Mouse (Mus musculus) thymus, postnatal 14 days (tissue): Measurements from ENCODE around the gene Gm4847.

Experiments
- DNase-seq: peaks from one replicate; pipeline ENCODE4 v3.0.0; 2021

The Gm4847 gene

DNA sequence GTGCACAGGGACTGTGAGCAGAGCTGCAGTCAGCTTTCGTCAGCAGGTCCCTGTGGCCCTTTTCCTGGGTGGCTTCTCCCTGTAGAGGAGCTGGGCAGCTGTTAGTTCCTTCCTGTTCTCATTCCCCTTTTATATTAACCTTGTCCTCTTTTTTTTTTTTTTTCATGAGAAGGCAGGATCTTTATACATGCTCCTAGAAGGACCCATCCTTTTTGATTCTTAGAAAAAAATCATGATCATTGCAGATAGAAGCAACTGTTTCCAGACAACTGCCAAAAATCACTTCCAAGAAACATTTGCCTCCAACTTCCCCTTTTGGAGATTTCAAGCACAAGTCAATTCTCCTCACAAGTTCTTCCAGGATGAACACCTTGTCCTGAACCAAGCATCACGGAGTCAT, at the start of gene Gm4847:
Gene Gm4847 (minus strand): TSS at position 101 of the 400 bp plus-strand sequence.
- no peak for DNase-seq

DNA sequence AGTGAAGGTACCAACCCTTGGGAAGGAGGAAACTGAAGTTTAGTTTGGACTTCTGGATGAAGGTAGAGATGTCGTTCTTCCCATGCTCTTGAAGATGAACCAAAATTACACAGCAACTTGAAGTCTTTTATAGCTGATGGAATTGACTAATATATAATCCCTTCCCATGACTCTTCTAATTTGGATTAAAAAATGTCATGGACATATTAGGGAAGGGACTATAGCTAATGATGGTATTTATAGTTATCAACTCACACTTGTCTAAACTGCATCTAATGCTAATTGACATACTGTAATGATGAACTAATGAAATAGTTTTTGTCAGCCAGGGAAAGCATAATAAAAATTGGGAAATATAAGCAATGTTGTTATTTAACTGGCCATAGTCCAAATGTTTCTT, 34.3 kb upstream of the Gm4847 start, which contains the start of gene Fmo9:
Gene Fmo9 (minus strand): TSS at position 101 of the 400 bp plus-strand sequence.
- no peak for DNase-seq

DNA sequence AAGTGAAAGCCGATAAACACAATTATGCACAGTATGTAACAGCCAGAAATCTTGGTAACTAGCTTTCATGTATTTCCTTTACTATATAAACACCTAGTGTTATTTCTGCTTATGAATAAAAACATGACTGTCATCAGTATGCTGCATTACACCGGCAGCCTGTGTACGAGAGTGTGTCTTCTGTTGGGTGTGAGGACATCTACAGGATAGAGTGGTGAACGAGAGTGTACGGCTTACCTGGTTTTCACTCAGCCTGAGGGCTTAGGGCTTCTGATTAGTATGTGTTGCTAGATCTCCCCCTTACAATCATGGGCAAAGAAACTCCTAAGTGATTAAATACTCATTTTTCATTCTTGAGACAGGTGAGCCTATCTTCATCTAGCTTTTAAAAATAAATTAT, 21.8 kb upstream of the Gm4847 start:
- no peak for DNase-seq

DNA sequence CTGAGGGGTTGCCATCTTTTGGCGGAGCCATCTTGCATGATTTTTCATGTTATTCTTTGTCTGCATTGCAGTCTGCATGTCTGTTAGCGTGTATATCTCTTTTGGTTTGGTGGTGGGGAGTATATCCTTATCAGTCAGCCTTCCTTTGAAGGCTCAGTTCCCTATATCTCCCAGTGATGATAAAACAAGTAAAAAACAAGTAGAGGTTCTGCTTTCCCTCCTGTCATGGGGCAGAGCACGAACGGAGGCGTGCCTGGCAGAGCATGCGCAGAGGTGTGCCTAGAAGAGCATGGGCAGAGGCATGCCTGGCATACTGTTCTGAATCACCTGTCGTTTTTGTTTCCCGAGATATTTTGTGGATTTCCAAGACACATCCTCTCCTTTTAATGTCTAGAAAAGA, 13.3 kb upstream of the Gm4847 start:
- no peak for DNase-seq
